Mouse (Mus musculus): Measurements from ENCODE around the gene Trp53i13.

GRCm38 (mm10) chr11:77483510-77484255 lies 32.1 kb downstream of the Trp53i13 start:
- TF ChIP-seq GATA1 (IDR thresholded peaks at IDR 0.05; ENCODE audit: low read length) (no peak), TAL1 (IDR thresholded peaks at IDR 0.05; ENCODE audit: low read length) (no peak)

Measured in erythroblast, embryonic 14.5 days (primary cell).